Mouse (Mus musculus) forebrain, embryonic 13.5 days (tissue): ENCODE results near the gene Hist1h4b. TPM values are rescaled to one million over a fixed set of nuclear protein-coding genes. Genes with fewer than 3 reads are reported as not detected.
A peak's percentile ranks its signal among the peaks of the same experiment; 100 is the strongest.
"Not testable (repeated sequence)": the region's sequence is repeated elsewhere in the genome, so short reads cannot be mapped to it uniquely, and the experiment has no call there.

ENCODE experiments used
- ATAC-seq: fragments of 200-750 bp; cut with Nextera tagmentation; 2 replicates; pipeline ENCODE4 v1.8.0; 2017
- H3K27ac ChIP-seq: fragments of 300-500 bp; sonication (generic); 2 replicates; pipeline ENCODE4 v1.5.1; 2015; ENCODE audit warnings: inconsistent platforms, mild to moderate bottlenecking, moderate library complexity
- H3K27me3 ChIP-seq: fragments of 300-500 bp; sonication (generic); 2 replicates; pipeline ENCODE4 v1.6.1; 2015; ENCODE audit warnings: mild to moderate bottlenecking, inconsistent platforms
- H3K36me3 ChIP-seq: fragments of 300-500 bp; sonication (generic); 2 replicates; pipeline ENCODE4 v1.6.1; 2015; ENCODE audit warnings: mild to moderate bottlenecking, inconsistent platforms; ENCODE audit not compliant: poor library complexity, severe bottlenecking
- H3K4me1 ChIP-seq: fragments of 300-500 bp; sonication (generic); 2 replicates; pipeline ENCODE4 v1.6.1; 2015; ENCODE audit warnings: inconsistent platforms
- H3K4me2 ChIP-seq: fragments of 300-500 bp; sonication (generic); 2 replicates; pipeline ENCODE4 v1.6.1; 2015; ENCODE audit warnings: inconsistent platforms, mild to moderate bottlenecking, moderate library complexity
- H3K4me3 ChIP-seq: fragments of 300-500 bp; sonication (generic); 2 replicates; pipeline ENCODE4 v1.5.1; 2015; ENCODE audit warnings: mild to moderate bottlenecking, inconsistent platforms
- H3K9ac ChIP-seq: fragments of 300-500 bp; sonication (generic); 2 replicates; pipeline ENCODE4 v1.6.1; 2015; ENCODE audit warnings: mild to moderate bottlenecking, inconsistent platforms
- H3K9me3 ChIP-seq: fragments of 300-500 bp; sonication (generic); replicated peaks from 2 replicates; pipeline ENCODE4 v1.6.1; 2016; ENCODE audit warnings: inconsistent platforms
- WGBS: fragments of 180-500 bp; shearing (Covaris S2); methylation state at CpG from one replicate; pipeline ENCODE4 v1.1.7; 2015; 5-methylcytosine and 5-hydroxymethylcytosine counted together
- polyA plus RNA-seq: library from polyadenylated mRNA; unstranded; fragments of >200 nt; fragmentation: Nextera tagmentation; extraction: Ambion mirVana; gene quantifications from 2 replicates; pipeline ENCODE4 v1.2.1, GENCODE M21; 2015

Hist1h4b gene
- polyA plus RNA-seq, 1 experiment from 2014 or later, result 5.7 TPM

DNA sequence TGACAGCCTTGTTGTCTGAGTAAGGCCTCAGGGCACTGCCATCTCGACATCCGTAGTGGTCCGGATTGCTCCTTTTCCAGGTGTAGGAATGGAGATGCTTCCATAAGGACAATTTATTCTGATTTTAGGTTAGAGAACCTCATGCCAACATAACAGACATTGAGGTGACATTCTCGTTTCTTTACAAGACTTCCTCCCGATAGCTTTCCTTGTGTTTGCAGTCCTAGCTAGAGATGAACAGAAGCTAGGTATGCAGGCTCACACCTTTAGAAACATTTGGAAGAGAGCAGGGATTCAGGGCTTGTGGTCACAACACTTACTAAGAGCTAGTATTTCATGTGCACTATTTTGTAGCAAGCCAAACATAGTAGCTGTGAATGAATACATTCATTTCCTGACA, 13.6 kb upstream of the Hist1h4b start:
- H3K4me1 ChIP-seq, result peaks cover 35% of the 10 kb centered on the region
- H3K4me3 ChIP-seq, result no peak overlapping the region
- peak overlapping the region; percentile 21; the same call in 1 of the 2 replicates for H3K27ac ChIP-seq
- no peaks in the 10 kb centered on the region for H3K9me3 ChIP-seq
- H3K9ac ChIP-seq, result no peak overlapping the region
- no peak overlapping the region for H3K4me2 ChIP-seq
- H3K36me3 ChIP-seq, result no peaks in the 10 kb centered on the region
- H3K27me3 ChIP-seq, result no peaks in the 10 kb centered on the region
- WGBS, result 84% methylated on average over 5 of the region's 5 CpGs
- ATAC-seq, result no peak

DNA sequence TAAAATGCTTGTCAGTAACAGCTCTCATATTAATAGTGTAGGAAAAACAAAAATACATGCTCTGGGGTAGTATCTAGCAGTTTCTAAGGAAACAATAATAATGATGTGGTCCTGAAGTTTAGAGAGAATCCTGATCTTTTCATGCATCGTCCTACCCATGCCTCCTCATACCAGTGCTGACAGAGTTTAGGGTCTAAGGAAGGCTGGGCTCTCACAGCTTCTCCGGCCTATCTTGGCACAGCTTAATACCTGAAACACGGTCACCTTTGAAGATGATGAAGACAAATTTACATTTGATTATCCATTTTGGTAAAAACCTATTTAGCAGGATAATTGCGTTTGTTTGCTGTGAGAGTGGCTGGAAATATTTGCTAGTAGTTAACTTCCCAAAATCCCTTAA, 12.8 kb upstream of the Hist1h4b start:
- H3K27me3 ChIP-seq, result no peaks in the 10 kb centered on the region
- H3K9me3 ChIP-seq, result no peaks in the 10 kb centered on the region
- ATAC-seq, result no peak
- H3K4me2 ChIP-seq, result peak overlapping the region; percentile 67
- H3K9ac ChIP-seq, result peak overlapping the region; percentile 60; the same call in 1 of the 2 replicates
- WGBS, result 39% methylated on average over 4 of the region's 4 CpGs
- peaks cover 40% of the 10 kb centered on the region for H3K4me1 ChIP-seq
- peak overlapping the region; percentile 86 for H3K27ac ChIP-seq
- no peaks in the 10 kb centered on the region for H3K36me3 ChIP-seq
- H3K4me3 ChIP-seq, result no peak overlapping the region; the same call in 1 of the 2 replicates

DNA sequence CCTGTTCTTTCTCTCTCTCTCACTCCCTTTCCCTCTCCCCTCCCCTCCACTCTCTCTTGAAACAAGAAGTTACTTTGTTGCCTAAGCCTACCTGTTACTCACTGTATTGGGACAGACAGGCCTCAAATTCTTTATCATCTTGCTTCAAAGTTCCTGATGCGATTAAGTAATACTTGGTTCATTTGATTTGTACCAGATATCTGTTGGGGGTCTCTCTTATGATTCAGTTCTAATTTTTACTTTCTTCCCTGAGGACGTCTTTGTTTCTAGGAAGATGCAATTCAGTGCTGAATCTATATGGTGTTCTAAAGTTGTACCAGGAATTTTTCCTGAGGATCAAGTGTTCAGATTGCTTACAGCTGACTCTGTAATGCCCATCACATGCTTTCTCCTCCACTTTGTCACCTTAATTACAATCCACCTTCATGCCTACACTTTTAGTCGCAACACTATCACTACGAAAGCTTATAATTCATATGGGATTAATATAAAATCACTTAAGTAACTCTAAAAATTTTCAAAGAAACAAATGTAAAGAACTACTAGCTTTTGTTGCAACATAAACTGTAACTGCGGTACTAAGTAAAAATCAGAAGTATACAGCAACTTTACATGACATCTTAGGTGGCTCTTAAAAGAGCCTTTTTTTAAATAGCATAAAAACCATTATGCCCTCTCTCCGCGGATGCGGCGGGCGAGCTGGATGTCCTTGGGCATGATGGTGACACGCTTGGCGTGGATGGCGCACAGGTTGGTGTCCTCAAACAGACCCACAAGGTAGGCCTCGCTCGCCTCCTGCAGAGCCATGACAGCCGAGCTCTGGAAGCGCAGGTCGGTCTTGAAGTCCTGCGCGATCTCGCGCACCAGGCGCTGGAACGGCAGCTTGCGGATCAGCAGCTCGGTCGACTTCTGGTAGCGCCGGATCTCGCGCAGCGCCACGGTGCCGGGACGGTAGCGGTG, 12.1 kb upstream of the Hist1h4b start:
- under 1% methylated on average over 13 of the region's 36 CpGs for WGBS
- peak overlapping the region; percentile 60 for H3K9ac ChIP-seq
- ATAC-seq, result no peak

DNA sequence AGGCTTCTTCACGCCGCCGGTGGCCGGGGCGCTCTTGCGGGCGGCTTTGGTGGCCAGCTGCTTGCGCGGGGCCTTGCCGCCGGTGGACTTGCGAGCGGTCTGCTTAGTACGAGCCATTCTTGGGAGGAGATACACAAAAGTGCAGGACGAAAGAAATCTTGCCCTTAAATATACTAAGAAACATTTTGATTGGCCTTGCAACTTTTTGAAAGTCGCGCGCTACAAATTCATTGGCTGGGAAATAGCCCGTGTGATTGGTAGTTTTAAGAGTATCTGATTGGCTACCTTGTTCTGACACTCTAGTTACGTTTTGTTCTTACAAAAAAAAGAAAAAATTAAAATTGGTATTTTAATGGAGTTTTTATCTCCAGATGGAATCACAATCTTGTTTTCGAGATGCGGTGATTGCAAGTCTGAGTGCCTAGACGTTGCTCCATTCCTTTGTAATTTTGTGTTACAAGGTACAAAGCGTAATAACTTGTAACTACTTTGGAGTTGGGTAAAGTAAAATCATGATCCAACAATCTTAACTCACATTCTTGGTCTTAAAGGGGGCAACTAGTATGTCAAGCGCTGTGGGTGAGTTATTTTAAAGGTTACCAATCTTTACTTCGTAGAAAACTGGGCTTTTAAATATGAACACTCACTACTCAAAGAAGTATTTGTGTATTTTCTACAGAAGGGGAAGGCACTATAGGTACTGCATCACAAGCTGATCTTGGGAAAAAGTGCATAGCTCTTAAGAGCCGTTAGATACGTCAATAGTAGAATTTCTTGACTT, 11.2 kb upstream of the Hist1h4b start, which contains the start of gene Hist1h3c:
Hist1h3c (minus strand) TSS at position 222 of the 781 bp plus-strand sequence.
- Histone ChIP-seq H3K9me3 (no peaks in the 10 kb centered on the region), H3K4me1 (peaks cover 25% of the 10 kb centered on the region), H3K27me3 (no peaks in the 10 kb centered on the region), H3K27ac (peak within 1 kb of the TSS; percentile 96), H3K9ac (peak within 1 kb of the TSS; percentile 75), H3K4me3 (peak within 1 kb of the TSS; percentile 40), H3K36me3 (no peaks in the 10 kb centered on the region), H3K4me2 (peak within 1 kb of the TSS; percentile 67)
- ATAC-seq, result peak; percentile 74
- WGBS, result under 1% methylated on average over 28 of the region's 28 CpGs

More for the DNA sequence above, 12.1 kb upstream of the Hist1h4b start:
- Histone ChIP-seq H3K27me3 (no peaks in the 10 kb centered on the region), H3K27ac (peak overlapping the region; percentile 86), H3K4me3 (peak overlapping the region; percentile 40), H3K4me2 (peak overlapping the region; percentile 67), H3K4me1 (peaks cover 34% of the 10 kb centered on the region), H3K36me3 (no peaks in the 10 kb centered on the region), H3K9me3 (no peaks in the 10 kb centered on the region)

DNA sequence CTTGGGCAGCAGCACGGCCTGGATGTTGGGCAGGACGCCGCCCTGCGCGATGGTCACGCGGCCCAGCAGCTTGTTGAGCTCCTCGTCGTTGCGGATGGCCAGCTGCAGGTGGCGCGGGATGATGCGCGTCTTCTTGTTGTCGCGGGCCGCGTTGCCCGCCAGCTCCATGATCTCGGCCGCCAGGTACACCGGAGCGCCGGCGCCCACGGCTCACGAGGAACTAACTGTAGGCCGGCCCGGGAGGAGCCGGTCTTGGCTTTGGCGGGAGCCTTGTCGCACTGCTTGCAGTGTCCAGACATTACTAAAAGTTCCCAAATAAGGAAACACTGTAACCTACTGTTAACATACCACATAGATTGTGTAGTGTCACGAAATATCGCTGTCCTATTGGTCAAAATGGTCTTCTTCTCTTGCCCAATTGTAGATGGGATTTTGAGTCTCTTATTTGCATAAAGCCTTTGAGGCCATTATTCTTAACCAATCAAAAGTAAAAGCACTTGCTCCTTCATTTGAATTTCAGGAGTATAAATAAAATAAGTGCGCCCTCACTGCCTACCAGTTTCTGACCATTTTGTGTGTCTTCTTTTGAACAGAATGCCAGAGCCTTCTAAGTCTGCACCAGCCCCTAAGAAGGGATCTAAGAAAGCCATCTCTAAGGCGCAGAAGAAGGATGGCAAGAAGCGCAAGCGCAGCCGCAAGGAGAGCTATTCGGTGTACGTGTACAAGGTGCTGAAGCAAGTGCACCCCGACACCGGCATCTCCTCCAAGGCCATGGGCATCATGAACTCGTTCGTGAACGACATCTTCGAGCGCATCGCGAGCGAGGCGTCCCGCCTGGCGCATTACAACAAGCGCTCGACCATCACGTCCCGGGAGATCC, 10.4 kb upstream of the Hist1h4b start, which contains the start of gene Hist1h2bb:
Hist1h2bb (plus strand) TSS at position 534 of the 880 bp plus-strand sequence.
- H3K4me3 ChIP-seq, result peak within 1 kb of the TSS; percentile 38
- ATAC-seq, result peak; percentile 93
- WGBS, result under 1% methylated on average over 47 of the region's 58 CpGs
- H3K27ac ChIP-seq, result peak within 1 kb of the TSS; percentile 96
- not testable (repeated sequence) for H3K36me3 ChIP-seq, H3K27me3 ChIP-seq, H3K9me3 ChIP-seq
- peak within 1 kb of the TSS; percentile 67 for H3K4me2 ChIP-seq
- H3K4me1 ChIP-seq, result peaks cover 24% of the 10 kb centered on the region
- H3K9ac ChIP-seq, result peak within 1 kb of the TSS; percentile 76

DNA sequence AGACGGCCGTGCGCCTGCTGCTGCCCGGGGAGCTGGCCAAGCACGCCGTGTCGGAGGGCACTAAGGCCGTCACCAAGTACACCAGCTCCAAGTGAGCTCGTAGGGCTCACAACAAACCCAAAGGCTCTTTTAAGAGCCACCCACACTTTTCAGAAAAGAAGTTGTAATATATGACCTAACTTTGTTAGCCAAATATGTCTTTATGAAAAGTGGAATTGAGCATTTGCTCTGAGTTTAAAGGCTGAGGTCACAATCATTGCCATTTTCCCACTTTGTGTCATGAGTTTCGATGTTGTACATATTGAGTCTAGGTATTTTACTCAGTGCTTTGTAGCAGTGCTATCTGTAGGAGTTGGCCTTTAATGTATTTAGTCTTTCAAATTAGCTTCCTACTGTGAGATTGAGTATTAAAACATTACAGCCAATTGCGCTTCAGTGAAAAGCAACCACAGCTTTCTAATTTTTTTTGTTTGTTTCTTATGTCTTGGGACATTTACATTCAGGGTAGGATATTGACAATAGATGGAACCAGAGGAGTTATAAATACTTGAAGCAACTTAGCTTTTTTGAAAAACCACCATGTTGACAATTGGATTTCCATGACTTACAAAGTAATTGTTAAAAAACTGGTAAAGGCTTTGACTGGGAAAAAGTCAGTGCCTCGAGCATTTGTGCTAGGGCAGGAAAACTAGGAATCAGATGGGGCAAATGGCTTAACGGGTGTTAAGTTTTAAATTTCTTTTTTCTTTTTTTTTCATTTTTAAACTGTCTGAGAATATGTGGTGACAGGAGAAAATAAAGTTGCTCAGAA, 9.5 kb upstream of the Hist1h4b start:
- Histone ChIP-seq H3K4me3 (peak overlapping the region; percentile 38), H3K27me3 (no peaks in the 10 kb centered on the region), H3K9ac (peak overlapping the region; percentile 76), H3K27ac (peak overlapping the region; percentile 96), H3K36me3 (no peaks in the 10 kb centered on the region), H3K9me3 (no peaks in the 10 kb centered on the region), H3K4me2 (peak overlapping the region; percentile 67), H3K4me1 (peaks cover 24% of the 10 kb centered on the region)
- WGBS, result 3% methylated on average over 13 of the region's 13 CpGs
- ATAC-seq, result peak; percentile 4

DNA sequence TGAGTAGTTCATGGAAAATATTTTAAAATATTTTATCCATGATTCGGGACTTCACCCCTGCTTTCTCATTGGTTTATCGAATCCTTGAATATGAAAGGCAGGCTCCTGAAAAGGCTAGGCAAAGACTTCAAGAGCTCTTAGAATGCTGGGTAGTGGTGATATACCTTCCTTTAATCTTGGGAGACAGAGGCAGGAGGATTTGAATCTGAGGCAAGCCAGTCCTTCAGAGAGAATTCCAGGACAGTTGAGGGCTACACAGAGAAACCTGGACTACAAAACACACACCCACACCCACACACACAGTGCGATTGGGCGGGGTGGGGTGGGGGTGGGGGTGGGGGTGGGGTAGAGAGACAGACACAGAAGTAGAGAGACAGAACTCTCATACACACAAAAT, 8.9 kb upstream of the Hist1h4b start:
- no peaks in the 10 kb centered on the region for H3K27me3 ChIP-seq
- H3K36me3 ChIP-seq, result no peaks in the 10 kb centered on the region
- peak overlapping the region; percentile 67 for H3K4me2 ChIP-seq
- peak overlapping the region; percentile 96 for H3K27ac ChIP-seq
- H3K9me3 ChIP-seq, result no peaks in the 10 kb centered on the region
- H3K4me3 ChIP-seq, result 0 out of 2 replicates have a peak overlapping the region, but pooled peaks have one; percentile 38
- 7% methylated on average over 4 of the region's 4 CpGs for WGBS
- peak overlapping the region; percentile 76; the same call in 1 of the 2 replicates for H3K9ac ChIP-seq
- H3K4me1 ChIP-seq, result peaks cover 28% of the 10 kb centered on the region
- no peak for ATAC-seq

DNA sequence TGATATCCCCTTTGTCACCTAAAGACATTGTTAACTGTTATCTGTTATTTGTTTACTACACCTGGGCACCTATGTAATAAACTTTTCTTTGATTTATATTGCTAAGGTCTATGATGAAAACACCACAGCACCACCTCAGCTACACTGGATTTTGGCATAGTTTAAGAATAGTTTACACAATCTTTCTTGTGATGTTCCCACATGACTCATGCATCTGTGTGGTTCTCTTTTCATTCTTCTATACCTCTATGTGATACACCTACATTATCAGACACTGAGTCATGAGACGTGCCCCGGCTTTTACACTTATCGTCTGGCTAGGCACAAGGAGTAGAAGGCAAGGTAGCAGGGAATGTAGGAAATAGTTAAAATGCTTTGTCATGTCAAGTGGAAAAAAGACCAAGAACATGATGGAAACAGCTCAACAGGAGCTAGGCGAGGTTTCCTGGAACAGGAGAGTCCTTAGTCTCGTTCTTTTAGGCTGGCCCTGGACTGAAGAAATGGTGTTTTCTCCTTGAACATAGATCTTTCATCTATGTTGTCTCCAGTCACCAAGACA, 7.2 kb upstream of the Hist1h4b start:
- H3K27ac ChIP-seq, result peak overlapping the region; percentile 80
- 90% methylated on average over 5 of the region's 5 CpGs for WGBS
- no peak for ATAC-seq

DNA sequence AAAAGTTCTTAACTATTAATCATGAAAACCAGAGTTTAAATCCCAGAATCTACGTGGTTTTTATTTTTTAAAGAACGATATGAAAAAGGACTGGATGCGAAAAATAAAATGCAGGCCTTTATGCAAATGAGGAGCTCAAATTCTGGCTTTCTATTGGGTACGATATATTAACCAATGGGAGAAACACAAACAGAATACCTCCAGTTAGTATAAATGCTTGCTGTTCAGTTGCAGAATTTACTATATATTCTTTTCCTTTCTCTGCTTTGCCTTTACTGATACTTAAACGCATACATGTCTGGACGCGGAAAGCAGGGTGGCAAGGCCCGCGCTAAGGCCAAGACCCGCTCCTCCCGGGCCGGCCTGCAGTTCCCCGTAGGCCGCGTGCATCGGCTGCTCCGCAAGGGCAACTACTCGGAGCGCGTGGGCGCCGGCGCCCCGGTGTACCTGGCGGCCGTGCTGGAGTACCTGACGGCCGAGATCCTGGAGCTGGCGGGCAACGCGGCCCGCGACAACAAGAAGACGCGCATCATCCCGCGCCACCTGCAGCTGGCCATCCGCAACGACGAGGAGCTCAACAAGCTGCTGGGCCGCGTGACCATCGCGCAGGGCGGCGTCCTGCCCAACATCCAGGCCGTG, 5.9 kb upstream of the Hist1h4b start, which contains the start of gene Hist1h2ab:
Hist1h2ab (plus strand) TSS at position 288 of the 639 bp plus-strand sequence.
- peak; percentile 54 for ATAC-seq
- not testable (repeated sequence) for H3K9me3 ChIP-seq, H3K36me3 ChIP-seq, H3K27me3 ChIP-seq
- peak within 1 kb of the TSS; percentile 45 for H3K4me3 ChIP-seq
- H3K9ac ChIP-seq, result peak within 1 kb of the TSS; percentile 73
- peak within 1 kb of the TSS; percentile 66 for H3K4me2 ChIP-seq
- peak within 1 kb of the TSS; percentile 98 for H3K27ac ChIP-seq
- under 1% methylated on average over 29 of the region's 47 CpGs for WGBS
- H3K4me1 ChIP-seq, result peaks cover 24% of the 10 kb centered on the region

More for the DNA sequence above, 7.2 kb upstream of the Hist1h4b start:
- Histone ChIP-seq H3K9me3 (no peaks in the 10 kb centered on the region), H3K4me1 (peaks cover 24% of the 10 kb centered on the region), H3K4me3 (no peak overlapping the region), H3K36me3 (no peaks in the 10 kb centered on the region), H3K27me3 (no peaks in the 10 kb centered on the region), H3K9ac (no peak overlapping the region), H3K4me2 (no peak overlapping the region)

DNA sequence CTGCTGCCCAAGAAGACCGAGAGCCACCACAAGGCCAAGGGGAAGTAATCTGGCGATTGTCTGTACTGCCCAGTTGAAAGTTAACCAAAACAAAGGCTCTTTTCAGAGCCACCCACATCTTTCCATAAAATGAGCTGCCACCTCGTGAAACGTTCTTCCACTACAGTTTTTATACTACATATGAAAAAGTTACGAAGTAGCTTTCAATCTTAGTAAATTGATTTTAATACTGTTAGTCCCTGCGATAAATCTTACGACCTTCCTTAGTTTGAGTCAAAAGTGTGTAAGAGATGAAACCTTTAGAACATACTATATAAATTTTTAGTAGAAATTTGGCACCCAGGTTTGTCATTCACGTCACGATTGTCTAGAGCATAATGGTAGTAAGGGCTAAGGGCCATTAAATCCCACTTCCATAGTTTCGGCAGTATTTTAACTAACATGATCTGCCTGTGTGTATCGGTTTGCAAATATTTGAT, 5.3 kb upstream of the Hist1h4b start:
- Histone ChIP-seq H3K27ac (peak overlapping the region; percentile 98), H3K4me2 (peak overlapping the region; percentile 66), H3K4me1 (peaks cover 26% of the 10 kb centered on the region), H3K36me3 (no peaks in the 10 kb centered on the region), H3K27me3 (no peaks in the 10 kb centered on the region), H3K9me3 (no peaks in the 10 kb centered on the region), H3K4me3 (peak overlapping the region; percentile 45), H3K9ac (peak overlapping the region; percentile 73)
- 1% methylated on average over 11 of the region's 11 CpGs for whole genome bisulfite sequencing
- ATAC-seq, result no peak
